Mouse (Mus musculus): Measurements from ENCODE around the gene 4930438A08Rik. TPM values are rescaled to one million over a fixed set of nuclear protein-coding genes. Genes with fewer than 3 reads are reported as not detected.
A peak's percentile ranks its signal among the peaks of the same experiment; 100 is the strongest.

4930438A08Rik gene
- total RNA-seq, 1 experiment, result 0.09 TPM

- H3K9me3 ChIP-seq (ENCODE audit: control insufficient read depth, insufficient read depth, low read depth, low read length), result no peaks in the 10 kb centered on the region
- in situ Hi-C loops (cut with MboI; ENCODE audit: low sequenced_read_pairs in 2 of 2, unreplicated experiment in 2 of 2), result no loop called here
- H3K9ac ChIP-seq (ENCODE audit: insufficient read depth, low read depth, low read length, poor library complexity, severe bottlenecking), result peak within 1 kb of the TSS; percentile 96
- peaks cover 0 to 4% of the 10 kb centered on the region in 2 experiments; a peak in 1 of 4 replicates for H3K4me1 ChIP-seq (ENCODE audit: control insufficient read depth in 2 of 2, insufficient read depth in 2 of 2, low read length in 2 of 2, poor library complexity in 1 of 2)
- H3K4me3 ChIP-seq (ENCODE audit: insufficient read depth in 1 of 2, low read depth in 1 of 2, low read length in 2 of 2, poor library complexity in 1 of 2, severe bottlenecking in 1 of 2), result peak within 1 kb of the TSS; percentile 86 to 98
- DNase-seq (ENCODE audit: low read depth, low spot score), result peak; percentile 92
- peak within 1 kb of the TSS; percentile 78 for H3K27ac ChIP-seq (ENCODE audit: insufficient read depth, low read depth, low read length, poor library complexity, severe bottlenecking)
- TF ChIP-seq HCFC1 (IDR thresholded peaks at IDR 0.05; ENCODE audit: borderline replicate concordance, insufficient read depth, low read length) (peak; percentile 91), MAFK (IDR thresholded peaks at IDR 0.05; ENCODE audit: insufficient read depth, low read depth, low read length) (no peak), ZC3H11A (IDR thresholded peaks at IDR 0.05; ENCODE audit: borderline replicate concordance, low read depth, low read length) (no peak), CHD2 (IDR thresholded peaks at IDR 0.05; ENCODE audit: low read depth, low read length) (no peak), ZNF384 (IDR thresholded peaks at IDR 0.05; ENCODE audit: low read depth, low read length) (peak; percentile 97)
- H3K36me3 ChIP-seq (ENCODE audit: control insufficient read depth, insufficient read depth, low read length, poor library complexity, severe bottlenecking), result peaks cover 4% of the 10 kb centered on the region; the same call in 1 of the 2 replicates
These were observed 55.9 kb downstream of the 4930438A08Rik start, which contains the start of the genes Zfp672 and Sh3bp5l for GRCm38 (mm10) chr11:58330276-58331148. Zfp672 (minus strand) TSS chr11:58330339. Sh3bp5l (plus strand) TSS chr11:58330724.

DNA sequence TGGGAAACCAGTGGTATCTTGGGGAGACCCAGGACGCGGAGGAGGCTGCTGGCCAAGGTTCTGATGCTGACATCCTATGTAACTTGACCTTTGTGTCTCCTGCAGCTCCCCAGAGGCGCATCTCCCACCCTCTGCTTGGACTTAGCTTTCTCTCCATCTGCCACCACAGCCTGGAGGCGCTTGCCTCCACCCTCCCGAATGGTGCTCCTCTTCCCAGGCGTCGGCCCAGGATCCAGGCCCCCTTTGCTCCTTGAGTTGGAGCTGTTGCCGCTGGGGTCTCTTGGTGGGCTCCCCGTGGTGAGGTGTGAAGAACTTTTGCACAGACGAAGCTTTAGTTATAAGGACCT lies 56.5 kb downstream of the 4930438A08Rik start:
- peak overlapping the region; percentile 86 to 98 for H3K4me3 ChIP-seq (ENCODE audit: insufficient read depth in 1 of 2, low read depth in 1 of 2, low read length in 2 of 2, poor library complexity in 1 of 2, severe bottlenecking in 1 of 2)
- in situ Hi-C loops (cut with MboI; ENCODE audit: low sequenced_read_pairs in 2 of 2, unreplicated experiment in 2 of 2), result no loop called here
- TF ChIP-seq CHD2 (IDR thresholded peaks at IDR 0.05; ENCODE audit: low read depth, low read length) (no peak), HCFC1 (IDR thresholded peaks at IDR 0.05; ENCODE audit: borderline replicate concordance, insufficient read depth, low read length) (no peak), MAFK (IDR thresholded peaks at IDR 0.05; ENCODE audit: insufficient read depth, low read depth, low read length) (no peak), ZC3H11A (IDR thresholded peaks at IDR 0.05; ENCODE audit: borderline replicate concordance, low read depth, low read length) (no peak), ZNF384 (IDR thresholded peaks at IDR 0.05; ENCODE audit: low read depth, low read length) (no peak)
- peaks cover 0 to 4% of the 10 kb centered on the region in 2 experiments; a peak in 1 of 4 replicates for H3K4me1 ChIP-seq (ENCODE audit: control insufficient read depth in 2 of 2, insufficient read depth in 2 of 2, low read length in 2 of 2, poor library complexity in 1 of 2)
- H3K9ac ChIP-seq (ENCODE audit: insufficient read depth, low read depth, low read length, poor library complexity, severe bottlenecking), result peak overlapping the region; percentile 82
- H3K9me3 ChIP-seq (ENCODE audit: control insufficient read depth, insufficient read depth, low read depth, low read length), result no peaks in the 10 kb centered on the region
- H3K27ac ChIP-seq (ENCODE audit: insufficient read depth, low read depth, low read length, poor library complexity, severe bottlenecking), result no peak overlapping the region
- DNase-seq (ENCODE audit: low read depth, low spot score), result no peak
- H3K36me3 ChIP-seq (ENCODE audit: control insufficient read depth, insufficient read depth, low read length, poor library complexity, severe bottlenecking), result peaks cover 4% of the 10 kb centered on the region; the same call in 1 of the 2 replicates

DNA sequence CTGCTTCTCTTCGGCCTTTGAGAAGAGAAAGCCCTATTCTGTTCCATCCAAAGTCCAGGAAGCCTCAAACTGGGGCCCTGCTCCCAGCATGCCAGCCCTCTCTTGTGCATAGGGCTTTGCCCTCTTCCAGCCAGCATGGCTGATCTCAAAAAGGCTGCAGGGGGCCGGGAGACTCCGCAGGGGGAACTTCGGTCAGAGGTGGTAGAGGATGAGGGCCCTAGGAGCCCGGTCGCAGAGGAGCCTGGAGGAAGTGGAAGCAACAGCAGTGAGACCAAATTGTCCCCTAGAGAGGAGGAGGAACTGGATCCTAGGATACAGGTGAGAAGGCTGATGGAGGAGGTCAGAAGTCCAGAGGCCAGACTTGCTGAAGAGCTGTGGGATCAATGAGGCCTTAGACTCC lies 56.9 kb downstream of the 4930438A08Rik start:
- H3K4me3 ChIP-seq (ENCODE audit: insufficient read depth in 1 of 2, low read depth in 1 of 2, low read length in 2 of 2, poor library complexity in 1 of 2, severe bottlenecking in 1 of 2), result peak overlapping the region in 1 of 2 experiments; percentile 86; a peak in 1 of 4 replicates
- TF ChIP-seq CHD2 (IDR thresholded peaks at IDR 0.05; ENCODE audit: low read depth, low read length) (no peak), MAFK (IDR thresholded peaks at IDR 0.05; ENCODE audit: insufficient read depth, low read depth, low read length) (no peak), HCFC1 (IDR thresholded peaks at IDR 0.05; ENCODE audit: borderline replicate concordance, insufficient read depth, low read length) (no peak)
- peaks cover 7% of the 10 kb centered on the region; the same call in 1 of the 2 replicates for H3K36me3 ChIP-seq (ENCODE audit: control insufficient read depth, insufficient read depth, low read length, poor library complexity, severe bottlenecking)
- H3K27ac ChIP-seq (ENCODE audit: insufficient read depth, low read depth, low read length, poor library complexity, severe bottlenecking), result no peak overlapping the region
- in situ Hi-C loops (cut with MboI; ENCODE audit: low sequenced_read_pairs in 2 of 2, unreplicated experiment in 2 of 2), result no loop called here
- peak overlapping the region; percentile 82; the same call in 1 of the 2 replicates for H3K9ac ChIP-seq (ENCODE audit: insufficient read depth, low read depth, low read length, poor library complexity, severe bottlenecking)
- DNase-seq (ENCODE audit: low read depth, low spot score), result no peak
- peaks cover 0 to 4% of the 10 kb centered on the region in 2 experiments; a peak in 1 of 4 replicates for H3K4me1 ChIP-seq (ENCODE audit: control insufficient read depth in 2 of 2, insufficient read depth in 2 of 2, low read length in 2 of 2, poor library complexity in 1 of 2)
- no peaks in the 10 kb centered on the region for H3K9me3 ChIP-seq (ENCODE audit: control insufficient read depth, insufficient read depth, low read depth, low read length)

GRCm38 (mm10) chr11:58334746-58335145 lies 60.1 kb downstream of the 4930438A08Rik start:
- Histone ChIP-seq H3K4me3 (ENCODE audit: insufficient read depth in 1 of 2, low read depth in 1 of 2, low read length in 2 of 2, poor library complexity in 1 of 2, severe bottlenecking in 1 of 2) (no peak overlapping the region), H3K4me1 (ENCODE audit: control insufficient read depth in 2 of 2, insufficient read depth in 2 of 2, low read length in 2 of 2, poor library complexity in 1 of 2) (peaks cover 0 to 2% of the 10 kb centered on the region in 2 experiments; a peak in 1 of 4 replicates), H3K9ac (ENCODE audit: insufficient read depth, low read depth, low read length, poor library complexity, severe bottlenecking) (no peak overlapping the region), H3K9me3 (ENCODE audit: control insufficient read depth, insufficient read depth, low read depth, low read length) (no peaks in the 10 kb centered on the region), H3K36me3 (ENCODE audit: control insufficient read depth, insufficient read depth, low read length, poor library complexity, severe bottlenecking) (peaks cover 19% of the 10 kb centered on the region), H3K27ac (ENCODE audit: insufficient read depth, low read depth, low read length, poor library complexity, severe bottlenecking) (no peak overlapping the region)
- DNase-seq (ENCODE audit: low read depth, low spot score), result no peak
- TF ChIP-seq ZNF384 (IDR thresholded peaks at IDR 0.05; ENCODE audit: low read depth, low read length) (no peak), MAFK (IDR thresholded peaks at IDR 0.05; ENCODE audit: insufficient read depth, low read depth, low read length) (no peak), CHD2 (IDR thresholded peaks at IDR 0.05; ENCODE audit: low read depth, low read length) (no peak), HCFC1 (IDR thresholded peaks at IDR 0.05; ENCODE audit: borderline replicate concordance, insufficient read depth, low read length) (no peak), ZC3H11A (IDR thresholded peaks at IDR 0.05; ENCODE audit: borderline replicate concordance, low read depth, low read length) (no peak)
- in situ Hi-C loops (cut with MboI; ENCODE audit: low sequenced_read_pairs in 2 of 2, unreplicated experiment in 2 of 2), result no loop called here

Other genes starting within 250 kb of the 4930438A08Rik start
- gene Gm12248, start 181.7 kb upstream of the 4930438A08Rik start, total RNA-seq (2012; rRNA removed), result 0.58 and 0.90 TPM in 2 replicates
- 55.4 and 60.6 TPM in 2 replicates for gene Cnot8, start 170.6 kb upstream of the 4930438A08Rik start, total RNA-seq (2012; rRNA removed)
- 66.4 and 70.1 TPM in 2 replicates for gene Gemin5, start 106.3 kb upstream of the 4930438A08Rik start, total RNA-seq (2012; rRNA removed)
- gene Mrpl22, start 103.1 kb upstream of the 4930438A08Rik start, total RNA-seq (2012; rRNA removed), result 52.9 and 71.0 TPM in 2 replicates
- 2.5 and 4.4 TPM in 2 replicates for gene Igtp, start 75.2 kb upstream of the 4930438A08Rik start, total RNA-seq (2012; rRNA removed)
- gene Irgm2, start 75.2 kb upstream of the 4930438A08Rik start, total RNA-seq (2012; rRNA removed), result 0.42 and 0.54 TPM in 2 replicates
- 28.0 and 43.2 TPM in 2 replicates for gene Zfp692, start 32.3 kb downstream of the 4930438A08Rik start, total RNA-seq (2012; rRNA removed)
- 9.5 and 11.7 TPM in 2 replicates for gene Zfp672, start 55.5 kb downstream of the 4930438A08Rik start, total RNA-seq (2012; rRNA removed)
- gene Sh3bp5l, start 55.9 kb downstream of the 4930438A08Rik start, total RNA-seq (2012; rRNA removed), result 26.9 and 28.9 TPM in 2 replicates
- gene Lypd8, start 104.2 kb downstream of the 4930438A08Rik start, total RNA-seq (2012; rRNA removed), result not detected in 2 replicates
- not detected in 2 replicates for gene 1810065E05Rik, start 146.3 kb downstream of the 4930438A08Rik start, total RNA-seq (2012; rRNA removed)
- gene Gm12253, start 157.8 kb downstream of the 4930438A08Rik start, total RNA-seq (2012; rRNA removed), result not detected in 2 replicates
- not detected in 2 replicates for gene Lypd9, start 178.1 kb downstream of the 4930438A08Rik start, total RNA-seq (2012; rRNA removed)
- gene Olfr30, start 187.5 kb downstream of the 4930438A08Rik start, total RNA-seq (2012; rRNA removed), result not detected in 2 replicates
- not detected in 2 replicates for gene Olfr332, start 217.8 kb downstream of the 4930438A08Rik start, total RNA-seq (2012; rRNA removed)
- gene Olfr331, start 227.8 kb downstream of the 4930438A08Rik start, total RNA-seq (2012; rRNA removed), result not detected in 2 replicates